Mouse (Mus musculus): Measurements from ENCODE around the gene Eif2s3x.

Gene Eif2s3x

GRCm38 (mm10) chrX:94150471-94150870 lies 62.2 kb downstream of the Eif2s3x start:
- POLR2A ChIA-PET, result interaction anchor here (0.7 to 1.5 kb wide), 13 partner anchors 9 to 1200 kb away, joined by 3 to 7 read pairs (median 3); partner anchors contain the start of gene Zfx (in 1 of the 4)
- CTCF ChIA-PET, result interaction anchor here in 2 of 4 experiments (0.6 kb wide), 3 partner anchors 44 to 724 kb away, joined by 3 to 7 read pairs (median 4); no protein-coding TSS in a partner anchor

DNA sequence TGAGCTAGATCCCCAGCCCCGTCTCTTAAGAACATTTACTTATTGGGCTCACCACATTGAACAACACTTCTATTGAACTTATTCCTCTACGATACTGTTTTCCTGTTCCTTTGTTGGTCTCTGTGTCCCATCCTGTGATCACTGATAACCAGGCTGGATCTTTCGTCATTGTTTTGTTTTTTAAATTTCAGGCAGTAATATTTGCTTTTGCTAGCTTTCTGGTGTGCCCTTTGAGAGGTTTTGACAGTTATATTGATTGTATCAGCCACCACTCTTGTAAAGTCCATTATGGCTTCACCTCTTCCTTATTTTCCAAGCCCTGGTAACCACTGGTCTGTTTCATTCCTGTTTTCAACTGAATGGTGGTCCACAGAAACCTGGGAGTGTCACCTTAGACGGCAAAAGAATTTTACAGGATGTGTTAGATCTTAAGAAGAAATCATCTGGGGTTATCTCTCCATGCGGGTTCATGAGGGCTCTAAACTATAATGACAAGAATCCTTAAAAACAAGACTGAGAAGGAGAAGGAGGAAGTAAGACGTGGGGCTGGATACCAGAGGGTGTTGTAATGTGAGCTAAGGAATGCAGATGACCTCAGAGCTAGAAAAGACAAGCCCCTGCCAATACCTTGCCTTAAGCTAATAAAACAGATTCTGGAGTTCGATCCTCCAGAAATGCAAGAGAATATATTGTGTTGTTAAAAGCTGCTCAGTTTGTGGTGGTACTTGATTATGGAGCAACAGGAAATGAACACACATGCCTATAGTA lies 70.5 kb downstream of the Eif2s3x start:
- ChIA-PET CTCF (no interaction called here), POLR2A (interaction anchor here (0.6 to 1.3 kb wide), 7 partner anchors 9 to 20 kb away, joined by 3 to 7 read pairs (median 4); partner anchors contain the start of gene Zfx (in 2 of the 4))

DNA sequence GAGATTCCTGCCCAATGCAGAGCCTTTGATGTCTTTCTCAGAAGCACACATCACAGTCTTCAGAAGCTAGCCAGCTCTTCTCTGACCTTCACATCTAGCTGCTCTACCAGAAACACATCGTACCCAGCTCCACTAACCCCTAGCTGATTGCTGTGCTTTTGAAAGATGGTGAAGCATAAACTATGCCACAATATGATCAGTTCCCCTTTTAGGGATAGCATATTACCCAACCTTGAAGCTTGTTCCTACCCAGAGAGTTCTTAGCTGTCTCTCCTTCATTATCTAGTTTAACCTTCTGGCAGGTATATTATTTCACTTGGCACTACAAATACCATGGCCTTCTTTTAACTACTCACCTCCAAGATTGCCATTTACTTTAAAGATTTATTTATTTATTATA lies 72.6 kb downstream of the Eif2s3x start:
- POLR2A ChIA-PET, result interaction anchor here in 2 of 4 experiments (0.5 to 1.9 kb wide), 3 partner anchors 10 to 96 kb away, joined by 3 to 5 read pairs (median 4); partner anchors contain the start of gene Zfx (in 1 of the 2)
- CTCF ChIA-PET, result interaction anchor here in 1 of 4 experiments (0.6 kb wide), 1 partner anchor 486 kb away, joined by 3 read pairs; no protein-coding TSS in a partner anchor
